Mouse (Mus musculus): ENCODE results near the gene Cbx4.

Cbx4 gene

GRCm38 (mm10) chr11:119086144-119086971 is at the start of gene Cbx4:
TSS of gene Cbx4 (minus strand) at chr11:119086221.
- peak; percentile 79 for DNase-seq

- peak; percentile 28 for DNase-seq
These were observed 48.6 kb upstream of the Cbx4 start for GRCm38 (mm10) chr11:119134586-119134985.

- peak; percentile 90 for DNase-seq
These were observed 47.6 kb upstream of the Cbx4 start for GRCm38 (mm10) chr11:119133437-119134221.

- no peak for DNase-seq
These were observed 46.4 kb upstream of the Cbx4 start for GRCm38 (mm10) chr11:119132198-119133035.

GRCm38 (mm10) chr11:119130081-119130765 is 44.2 kb upstream of the Cbx4 start:
- no peak for DNase-seq

GRCm38 (mm10) chr11:119129281-119130058 is 43.4 kb upstream of the Cbx4 start:
- no peak for DNase-seq

- no peak for DNase-seq
These were observed 42.8 kb upstream of the Cbx4 start for GRCm38 (mm10) chr11:119128668-119129280.

- no peak for DNase-seq
These were observed 41.9 kb upstream of the Cbx4 start for GRCm38 (mm10) chr11:119127686-119128473.

- DNase-seq = no peak
These were observed 41.1 kb upstream of the Cbx4 start for GRCm38 (mm10) chr11:119127147-119127546.

GRCm38 (mm10) chr11:119125929-119126861 is 40.2 kb upstream of the Cbx4 start:
- DNase-seq = no peak

- DNase-seq = no peak
These were observed 38.5 kb upstream of the Cbx4 start for GRCm38 (mm10) chr11:119124536-119124935.

- DNase-seq = no peak
These were observed 37.7 kb upstream of the Cbx4 start for GRCm38 (mm10) chr11:119123522-119124319.

- DNase-seq = no peak
These were observed 36.4 kb upstream of the Cbx4 start for GRCm38 (mm10) chr11:119122396-119122795.

GRCm38 (mm10) chr11:119118905-119119304 is 32.9 kb upstream of the Cbx4 start:
- DNase-seq = no peak

- no peak for DNase-seq
These were observed 31.9 kb upstream of the Cbx4 start for GRCm38 (mm10) chr11:119117945-119118344.

GRCm38 (mm10) chr11:119116992-119117391 is 31.0 kb upstream of the Cbx4 start:
- no peak for DNase-seq

GRCm38 (mm10) chr11:119112721-119113120 is 26.7 kb upstream of the Cbx4 start:
- DNase-seq = no peak

GRCm38 (mm10) chr11:119111345-119111744 is 25.3 kb upstream of the Cbx4 start:
- no peak for DNase-seq
